Mouse (Mus musculus) forebrain, embryonic 12.5 days (tissue): Measurements from ENCODE around the gene Slc8a2. TPM values are rescaled to one million over a fixed set of nuclear protein-coding genes. Genes with fewer than 3 reads are reported as not detected.

Source experiments
- ATAC-seq: fragments of 200-750 bp; cut with Nextera tagmentation; 2 replicates; pipeline ENCODE4 v1.8.0; 2017; ENCODE audit warnings: moderate TSS enrichment; ENCODE audit not compliant: low FRiP score
- H3K27ac ChIP-seq: fragments of 300-500 bp; sonication (generic); 2 replicates; pipeline ENCODE4 v1.5.1; 2016; ENCODE audit warnings: mild to moderate bottlenecking
- H3K27me3 ChIP-seq: fragments of 300-500 bp; sonication (generic); 2 replicates; pipeline ENCODE4 v1.6.1; 2016; ENCODE audit warnings: mild to moderate bottlenecking
- H3K36me3 ChIP-seq: fragments of 300-500 bp; sonication (generic); replicated peaks from 2 replicates; pipeline ENCODE4 v1.6.1; 2016; ENCODE audit warnings: mild to moderate bottlenecking
- H3K4me1 ChIP-seq: fragments of 300-500 bp; sonication (generic); 2 replicates; pipeline ENCODE4 v1.6.1; 2016
- H3K4me2 ChIP-seq: fragments of 300-500 bp; sonication (generic); 2 replicates; pipeline ENCODE4 v1.6.1; 2016; ENCODE audit warnings: mild to moderate bottlenecking, moderate library complexity
- H3K4me3 ChIP-seq: fragments of 300-500 bp; sonication (generic); replicated peaks from 2 replicates; pipeline ENCODE4 v1.5.1; 2016; ENCODE audit warnings: mild to moderate bottlenecking
- H3K9ac ChIP-seq: fragments of 300-500 bp; sonication (generic); 2 replicates; pipeline ENCODE4 v1.6.1; 2016; ENCODE audit warnings: mild to moderate bottlenecking
- H3K9me3 ChIP-seq: fragments of 300-500 bp; sonication (generic); 2 replicates; pipeline ENCODE4 v1.6.1; 2016
- WGBS: fragments of 180-500 bp; shearing (Covaris S2); methylation state at CpG from one replicate; pipeline ENCODE4 v1.1.7; 2016; 5-methylcytosine and 5-hydroxymethylcytosine counted together
- polyA plus RNA-seq: library from polyadenylated mRNA; unstranded; fragments of >200 nt; fragmentation: Nextera tagmentation; extraction: Ambion mirVana; gene quantifications from 2 replicates; pipeline ENCODE4 v1.2.1, GENCODE M21; 2016

Slc8a2 gene
- polyA plus RNA-seq, 1 experiment from 2014 or later, result 0.66 TPM

GRCm38 (mm10) chr7:16207076-16207475 is 77.5 kb downstream of the Slc8a2 start:
- 88% methylated on average over 7 of the region's 7 CpGs for WGBS
- Histone ChIP-seq H3K9me3 (no peaks in the 10 kb centered on the region), H3K36me3 (peaks cover 93% of the 10 kb centered on the region), H3K9ac (no peak overlapping the region), H3K27ac (no peak overlapping the region), H3K27me3 (no peaks in the 10 kb centered on the region), H3K4me1 (no peaks in the 10 kb centered on the region), H3K4me2 (no peak overlapping the region), H3K4me3 (no peak overlapping the region)
- ATAC-seq, result no peak

GRCm38 (mm10) chr7:16207496-16207895 is 77.9 kb downstream of the Slc8a2 start:
- Histone ChIP-seq H3K27me3 (no peaks in the 10 kb centered on the region), H3K9me3 (no peaks in the 10 kb centered on the region), H3K4me3 (no peak overlapping the region), H3K4me1 (no peaks in the 10 kb centered on the region), H3K4me2 (no peak overlapping the region), H3K36me3 (peaks cover 91% of the 10 kb centered on the region), H3K27ac (no peak overlapping the region), H3K9ac (no peak overlapping the region)
- ATAC-seq, result no peak
- WGBS, result 89% methylated on average over 10 of the region's 10 CpGs

- WGBS, result 91% methylated on average over 21 of the region's 21 CpGs
- Histone ChIP-seq H3K4me1 (no peaks in the 10 kb centered on the region), H3K9ac (no peak overlapping the region), H3K9me3 (no peaks in the 10 kb centered on the region), H3K4me3 (no peak overlapping the region), H3K4me2 (no peak overlapping the region), H3K27ac (no peak overlapping the region), H3K36me3 (peaks cover 92% of the 10 kb centered on the region), H3K27me3 (no peaks in the 10 kb centered on the region)
- no peak for ATAC-seq
Observed at GRCm38 (mm10) chr7:16208781-16209665, 79.4 kb downstream of the Slc8a2 start.

Other genes with a start within 250 kb of the Slc8a2 start
- gene Crx, start 249.9 kb upstream of the Slc8a2 start, polyA plus RNA-seq, result not detected in 2 replicates
- not detected in 2 replicates for gene Crxos, start 247.2 kb upstream of the Slc8a2 start, polyA plus RNA-seq
- 1,130 and 1,137 TPM in 2 replicates for gene Selenow, start 207.4 kb upstream of the Slc8a2 start, polyA plus RNA-seq
- 165 and 169 TPM in 2 replicates for gene Nop53, start 183.8 kb upstream of the Slc8a2 start, polyA plus RNA-seq
- gene Ehd2, start 162.3 kb upstream of the Slc8a2 start, polyA plus RNA-seq, result 6.6 and 7.6 TPM in 2 replicates
- gene Bicra, start 81.9 kb upstream of the Slc8a2 start, polyA plus RNA-seq, result 9.1 and 9.5 TPM in 2 replicates
- gene Zfp541, start 68.0 kb upstream of the Slc8a2 start, polyA plus RNA-seq, result not detected in 2 replicates
- 150 and 156 TPM in 2 replicates for gene Napa, start 31.4 kb upstream of the Slc8a2 start, polyA plus RNA-seq
- gene Kptn, start 9.9 kb upstream of the Slc8a2 start, polyA plus RNA-seq, result 24.6 and 29.4 TPM in 2 replicates
- gene Meis3, start 45.3 kb downstream of the Slc8a2 start, polyA plus RNA-seq, result 91.2 and 94.9 TPM in 2 replicates
- gene Dhx34, start 92.2 kb downstream of the Slc8a2 start, polyA plus RNA-seq, result 17.1 and 20.5 TPM in 2 replicates
- gene C5ar2, start 114.3 kb downstream of the Slc8a2 start, polyA plus RNA-seq, result not detected in 2 replicates
- 0.70 and 0.73 TPM in 2 replicates for gene C5ar1, start 129.7 kb downstream of the Slc8a2 start, polyA plus RNA-seq
- 13.4 and 14.5 TPM in 2 replicates for gene Inafm1, start 143.8 kb downstream of the Slc8a2 start, polyA plus RNA-seq
- 42.3 and 44.6 TPM in 2 replicates for gene Ccdc9, start 157.0 kb downstream of the Slc8a2 start, polyA plus RNA-seq
- 12.8 and 14.6 TPM in 2 replicates for gene Bbc3, start 178.6 kb downstream of the Slc8a2 start, polyA plus RNA-seq